Mouse (Mus musculus) intestine, embryonic 16.5 days (tissue): ENCODE results near the gene Gm8764. TPM values are rescaled to one million over a fixed set of nuclear protein-coding genes. Genes with fewer than 3 reads are reported as not detected.
"Not testable (repeated sequence)": the region's sequence is repeated elsewhere in the genome, so short reads cannot be mapped to it uniquely, and the experiment has no call there.

Source experiments
- ATAC-seq: fragments of 200-750 bp; cut with Nextera tagmentation; 2 replicates; pipeline ENCODE4 v1.8.0; 2017; ENCODE audit warnings: moderate TSS enrichment, moderate library complexity
- H3K27ac ChIP-seq: fragments of 300-500 bp; sonication (generic); 2 replicates; pipeline ENCODE4 v1.5.1; 2014; ENCODE audit warnings: mild to moderate bottlenecking, low read length
- H3K27me3 ChIP-seq: fragments of 300-500 bp; sonication (generic); replicated peaks from 2 replicates; pipeline ENCODE4 v1.6.1; 2014; ENCODE audit warnings: low read length, control low read depth, mixed read lengths; ENCODE audit not compliant: control insufficient read depth, insufficient read depth
- H3K36me3 ChIP-seq: fragments of 300-500 bp; sonication (generic); 2 replicates; pipeline ENCODE4 v1.6.1; 2014; ENCODE audit warnings: low read length, control low read depth; ENCODE audit not compliant: control insufficient read depth, insufficient read depth
- H3K4me1 ChIP-seq: fragments of 300-500 bp; sonication (generic); 2 replicates; pipeline ENCODE4 v1.6.1; 2014; ENCODE audit warnings: low read length, control low read depth, mixed read lengths; ENCODE audit not compliant: control insufficient read depth, insufficient read depth
- H3K4me2 ChIP-seq: fragments of 300-500 bp; sonication (generic); 2 replicates; pipeline ENCODE4 v1.6.1; 2014; ENCODE audit warnings: low read depth, low read length, control low read depth
- H3K4me3 ChIP-seq: fragments of 300-500 bp; sonication (generic); 2 replicates; pipeline ENCODE4 v1.5.1; 2014; ENCODE audit warnings: mild to moderate bottlenecking, low read length
- H3K9ac ChIP-seq: fragments of 300-500 bp; sonication (generic); 2 replicates; pipeline ENCODE4 v1.6.1; 2014; ENCODE audit warnings: low read depth, low read length
- H3K9me3 ChIP-seq: fragments of 300-500 bp; sonication (generic); 2 replicates; pipeline ENCODE4 v1.6.1; 2016; ENCODE audit warnings: low read length, control low read depth; ENCODE audit not compliant: control insufficient read depth
- WGBS: fragments of 180-500 bp; shearing (Covaris S2); extraction: QIAGEN DNeasy Blood & Tissue Kit; methylation state at CpG from one replicate; pipeline ENCODE4 v1.1.7; 2014; 5-methylcytosine and 5-hydroxymethylcytosine counted together
- polyA plus RNA-seq: library from polyadenylated mRNA; unstranded; fragments of >200 nt; fragmentation: Nextera tagmentation; extraction: Ambion mirVana; gene quantifications from 2 replicates; pipeline ENCODE4 v1.2.1, GENCODE M21; 2015

Gm8764 gene
- not detected in 2 replicates for polyA plus RNA-seq

DNA sequence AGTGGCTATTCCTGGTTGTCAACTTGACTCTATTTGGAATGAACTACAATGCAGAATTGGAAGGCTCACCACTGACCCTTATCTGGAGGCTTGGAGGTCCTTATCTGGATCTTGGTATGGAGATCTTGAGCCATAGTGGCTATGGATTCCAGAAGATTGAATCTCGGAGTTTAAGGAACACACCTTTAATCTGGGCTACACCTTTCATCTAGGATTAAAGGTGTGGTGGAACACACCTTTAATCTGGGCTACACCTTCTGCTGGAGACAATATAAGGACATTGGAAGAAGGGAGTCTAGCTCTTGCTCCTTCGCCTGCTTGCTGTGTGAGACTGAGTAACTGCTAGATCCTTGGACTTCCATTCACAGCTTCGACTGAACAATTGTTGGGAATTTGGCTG, at the start of gene Gm8764:
Gene Gm8764, plus strand, starts transcription at position 301 of the 400 bp plus-strand sequence.
- not testable (repeated sequence) for H3K4me2 ChIP-seq, H3K27ac ChIP-seq, H3K4me1 ChIP-seq, ATAC-seq, H3K9ac ChIP-seq, H3K4me3 ChIP-seq, H3K9me3 ChIP-seq, H3K36me3 ChIP-seq, H3K27me3 ChIP-seq
- WGBS = no CpG with 5 or more reads among the region's 3 CpGs

DNA sequence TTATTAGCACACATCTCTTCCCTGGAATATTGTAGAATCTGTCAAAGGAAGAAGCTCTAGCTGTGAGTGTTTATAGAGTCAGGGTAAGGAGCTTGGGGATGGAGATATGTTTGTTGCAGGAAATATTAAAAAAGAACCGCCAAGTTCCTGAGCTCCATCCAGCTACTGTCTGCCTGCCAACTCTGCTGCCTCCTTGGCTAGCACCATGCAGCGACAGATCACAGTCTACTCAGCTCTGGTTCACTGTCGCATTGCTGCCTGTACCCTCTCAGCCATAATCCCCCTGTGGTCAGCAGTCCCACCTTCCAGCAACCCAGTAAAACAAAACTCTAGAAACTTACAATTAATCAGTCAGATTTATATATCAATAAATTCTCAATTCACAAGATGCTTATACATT, 49.8 kb upstream of the Gm8764 start:
- Histone ChIP-seq H3K9ac (no peak overlapping the region), H3K4me2 (no peak overlapping the region), H3K27ac (no peak overlapping the region), H3K4me3 (no peak overlapping the region), H3K27me3 (no peaks in the 10 kb centered on the region), H3K9me3 (no peaks in the 10 kb centered on the region), H3K4me1 (no peaks in the 10 kb centered on the region), H3K36me3 (no peaks in the 10 kb centered on the region)
- no peak for ATAC-seq
- 69% methylated on average over 3 of the region's 3 CpGs for WGBS

DNA sequence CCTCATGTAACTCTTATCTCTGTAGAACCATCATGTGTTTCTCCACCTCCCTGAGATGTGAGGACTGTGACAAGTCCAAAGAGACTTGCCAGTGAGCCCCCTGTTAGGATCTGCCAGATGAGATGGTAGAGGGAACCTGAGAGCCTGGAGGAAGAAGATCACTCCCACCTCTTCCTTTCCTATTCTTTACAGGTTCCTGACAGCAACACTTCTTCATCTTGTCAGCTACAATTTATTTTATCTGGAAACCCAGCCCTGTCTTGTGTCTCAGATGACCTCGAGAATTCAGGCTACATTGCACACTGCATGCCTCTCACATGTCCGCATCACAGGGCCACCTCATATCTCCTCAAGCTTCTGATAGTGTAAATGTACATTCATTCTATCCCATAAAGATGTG, 41.5 kb upstream of the Gm8764 start:
- Histone ChIP-seq H3K4me1 (no peaks in the 10 kb centered on the region), H3K9me3 (no peaks in the 10 kb centered on the region), H3K4me3 (no peak overlapping the region), H3K9ac (no peak overlapping the region), H3K27me3 (no peaks in the 10 kb centered on the region), H3K27ac (no peak overlapping the region), H3K4me2 (no peak overlapping the region), H3K36me3 (no peaks in the 10 kb centered on the region)
- ATAC-seq = no peak
- 64% methylated on average over 2 of the region's 2 CpGs for WGBS

DNA sequence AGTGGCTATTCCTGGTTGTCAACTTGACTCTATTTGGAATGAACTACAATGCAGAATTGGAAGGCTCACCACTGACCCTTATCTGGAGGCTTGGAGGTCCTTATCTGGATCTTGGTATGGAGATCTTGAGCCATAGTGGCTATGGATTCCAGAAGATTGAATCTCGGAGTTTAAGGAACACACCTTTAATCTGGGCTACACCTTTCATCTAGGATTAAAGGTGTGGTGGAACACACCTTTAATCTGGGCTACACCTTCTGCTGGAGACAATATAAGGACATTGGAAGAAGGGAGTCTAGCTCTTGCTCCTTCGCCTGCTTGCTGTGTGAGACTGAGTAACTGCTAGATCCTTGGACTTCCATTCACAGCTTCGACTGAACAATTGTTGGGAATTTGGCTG, 17.1 kb upstream of the Gm8764 start, which contains the start of gene Gm21293:
Gene Gm21293, plus strand, starts transcription at position 301 of the 400 bp plus-strand sequence.
- not testable (repeated sequence) for H3K9ac ChIP-seq, H3K27me3 ChIP-seq, H3K27ac ChIP-seq, H3K9me3 ChIP-seq, H3K4me2 ChIP-seq, ATAC-seq, H3K4me3 ChIP-seq, H3K4me1 ChIP-seq, H3K36me3 ChIP-seq
- no CpG with 5 or more reads among the region's 3 CpGs for WGBS

DNA sequence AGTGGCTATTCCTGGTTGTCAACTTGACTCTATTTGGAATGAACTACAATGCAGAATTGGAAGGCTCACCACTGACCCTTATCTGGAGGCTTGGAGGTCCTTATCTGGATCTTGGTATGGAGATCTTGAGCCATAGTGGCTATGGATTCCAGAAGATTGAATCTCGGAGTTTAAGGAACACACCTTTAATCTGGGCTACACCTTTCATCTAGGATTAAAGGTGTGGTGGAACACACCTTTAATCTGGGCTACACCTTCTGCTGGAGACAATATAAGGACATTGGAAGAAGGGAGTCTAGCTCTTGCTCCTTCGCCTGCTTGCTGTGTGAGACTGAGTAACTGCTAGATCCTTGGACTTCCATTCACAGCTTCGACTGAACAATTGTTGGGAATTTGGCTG, 8.6 kb upstream of the Gm8764 start, which contains the start of gene Gm6763:
Gene Gm6763, plus strand, starts transcription at position 301 of the 400 bp plus-strand sequence.
- not testable (repeated sequence) for H3K4me2 ChIP-seq, H3K9me3 ChIP-seq, H3K27me3 ChIP-seq, H3K4me3 ChIP-seq, H3K36me3 ChIP-seq, H3K27ac ChIP-seq, ATAC-seq, H3K4me1 ChIP-seq, H3K9ac ChIP-seq
- no CpG with 5 or more reads among the region's 3 CpGs for WGBS

DNA sequence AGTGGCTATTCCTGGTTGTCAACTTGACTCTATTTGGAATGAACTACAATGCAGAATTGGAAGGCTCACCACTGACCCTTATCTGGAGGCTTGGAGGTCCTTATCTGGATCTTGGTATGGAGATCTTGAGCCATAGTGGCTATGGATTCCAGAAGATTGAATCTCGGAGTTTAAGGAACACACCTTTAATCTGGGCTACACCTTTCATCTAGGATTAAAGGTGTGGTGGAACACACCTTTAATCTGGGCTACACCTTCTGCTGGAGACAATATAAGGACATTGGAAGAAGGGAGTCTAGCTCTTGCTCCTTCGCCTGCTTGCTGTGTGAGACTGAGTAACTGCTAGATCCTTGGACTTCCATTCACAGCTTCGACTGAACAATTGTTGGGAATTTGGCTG, 8.4 kb downstream of the Gm8764 start, which contains the start of gene Gm21304:
Gene Gm21304, plus strand, starts transcription at position 301 of the 400 bp plus-strand sequence.
- no CpG with 5 or more reads among the region's 3 CpGs for WGBS
- H3K9me3 ChIP-seq, H3K4me1 ChIP-seq, H3K4me3 ChIP-seq, H3K4me2 ChIP-seq, H3K36me3 ChIP-seq, H3K9ac ChIP-seq, ATAC-seq, H3K27ac ChIP-seq, H3K27me3 ChIP-seq: not testable (repeated sequence)

DNA sequence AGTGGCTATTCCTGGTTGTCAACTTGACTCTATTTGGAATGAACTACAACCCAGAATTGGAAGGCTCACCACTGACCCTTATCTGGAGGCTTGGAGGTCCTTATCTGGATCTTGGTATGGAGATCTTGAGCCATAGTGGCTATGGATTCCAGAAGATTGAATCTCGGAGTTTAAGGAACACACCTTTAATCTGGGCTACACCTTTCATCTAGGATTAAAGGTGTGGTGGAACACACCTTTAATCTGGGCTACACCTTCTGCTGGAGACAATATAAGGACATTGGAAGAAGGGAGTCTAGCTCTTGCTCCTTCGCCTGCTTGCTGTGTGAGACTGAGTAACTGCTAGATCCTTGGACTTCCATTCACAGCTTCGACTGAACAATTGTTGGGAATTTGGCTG, 16.9 kb downstream of the Gm8764 start, which contains the start of gene Gm21312:
Gene Gm21312, plus strand, starts transcription at position 301 of the 400 bp plus-strand sequence.
- no CpG with 5 or more reads among the region's 3 CpGs for WGBS
- not testable (repeated sequence) for H3K4me3 ChIP-seq, ATAC-seq, H3K4me2 ChIP-seq, H3K36me3 ChIP-seq, H3K9me3 ChIP-seq, H3K27ac ChIP-seq, H3K9ac ChIP-seq, H3K4me1 ChIP-seq, H3K27me3 ChIP-seq

DNA sequence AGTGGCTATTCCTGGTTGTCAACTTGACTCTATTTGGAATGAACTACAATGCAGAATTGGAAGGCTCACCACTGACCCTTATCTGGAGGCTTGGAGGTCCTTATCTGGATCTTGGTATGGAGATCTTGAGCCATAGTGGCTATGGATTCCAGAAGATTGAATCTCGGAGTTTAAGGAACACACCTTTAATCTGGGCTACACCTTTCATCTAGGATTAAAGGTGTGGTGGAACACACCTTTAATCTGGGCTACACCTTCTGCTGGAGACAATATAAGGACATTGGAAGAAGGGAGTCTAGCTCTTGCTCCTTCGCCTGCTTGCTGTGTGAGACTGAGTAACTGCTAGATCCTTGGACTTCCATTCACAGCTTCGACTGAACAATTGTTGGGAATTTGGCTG, 25.4 kb downstream of the Gm8764 start, which contains the start of gene Gm20765:
Gene Gm20765, plus strand, starts transcription at position 301 of the 400 bp plus-strand sequence.
- not testable (repeated sequence) for H3K9ac ChIP-seq, H3K27ac ChIP-seq, H3K4me3 ChIP-seq, H3K27me3 ChIP-seq, H3K4me1 ChIP-seq, ATAC-seq, H3K36me3 ChIP-seq, H3K9me3 ChIP-seq, H3K4me2 ChIP-seq
- WGBS = no CpG with 5 or more reads among the region's 3 CpGs

DNA sequence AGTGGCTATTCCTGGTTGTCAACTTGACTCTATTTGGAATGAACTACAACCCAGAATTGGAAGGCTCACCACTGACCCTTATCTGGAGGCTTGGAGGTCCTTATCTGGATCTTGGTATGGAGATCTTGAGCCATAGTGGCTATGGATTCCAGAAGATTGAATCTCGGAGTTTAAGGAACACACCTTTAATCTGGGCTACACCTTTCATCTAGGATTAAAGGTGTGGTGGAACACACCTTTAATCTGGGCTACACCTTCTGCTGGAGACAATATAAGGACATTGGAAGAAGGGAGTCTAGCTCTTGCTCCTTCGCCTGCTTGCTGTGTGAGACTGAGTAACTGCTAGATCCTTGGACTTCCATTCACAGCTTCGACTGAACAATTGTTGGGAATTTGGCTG, 33.9 kb downstream of the Gm8764 start, which contains the start of gene Gm4340:
Gene Gm4340, plus strand, starts transcription at position 301 of the 400 bp plus-strand sequence.
- H3K4me1 ChIP-seq, ATAC-seq, H3K36me3 ChIP-seq, H3K4me3 ChIP-seq, H3K27me3 ChIP-seq, H3K4me2 ChIP-seq, H3K9ac ChIP-seq, H3K27ac ChIP-seq, H3K9me3 ChIP-seq: not testable (repeated sequence)
- WGBS = no CpG with 5 or more reads among the region's 3 CpGs

DNA sequence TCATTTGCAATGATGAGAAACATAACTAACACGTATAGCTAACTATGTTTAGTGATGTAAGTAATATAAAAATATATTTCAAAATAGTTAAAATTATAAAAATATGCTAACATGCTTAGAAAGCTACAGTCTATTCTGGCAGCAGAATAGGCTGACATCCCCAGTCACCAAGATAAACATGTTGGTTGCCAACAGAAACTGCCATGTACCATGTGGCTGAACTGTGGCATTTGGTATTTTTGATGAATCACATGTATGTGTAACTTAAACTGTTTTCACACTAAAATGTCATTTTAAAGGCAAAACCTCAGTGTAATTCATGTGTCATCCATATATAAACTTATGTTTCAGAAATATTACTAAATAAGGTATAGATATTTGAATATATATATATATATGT, 49.8 kb downstream of the Gm8764 start:
- Histone ChIP-seq H3K4me1 (no peaks in the 10 kb centered on the region), H3K9ac (no peak overlapping the region), H3K9me3 (no peaks in the 10 kb centered on the region), H3K36me3 (no peaks in the 10 kb centered on the region), H3K4me2 (no peak overlapping the region), H3K4me3 (no peak overlapping the region), H3K27me3 (no peaks in the 10 kb centered on the region), H3K27ac (no peak overlapping the region)
- 78% methylated on average over 1 of the region's 1 CpGs for whole genome bisulfite sequencing
- ATAC-seq = no peak
